Mouse (Mus musculus) kidney, embryonic 15.5 days (tissue): Measurements from ENCODE around the gene Cfap221. TPM values are rescaled to one million over a fixed set of nuclear protein-coding genes. Genes with fewer than 3 reads are reported as not detected.

Source experiments
- ATAC-seq: fragments of 200-750 bp; cut with Nextera tagmentation; replicated peaks from 2 replicates; pipeline ENCODE4 v1.8.0; 2017; ENCODE audit warnings: moderate TSS enrichment; ENCODE audit not compliant: low FRiP score
- H3K27ac ChIP-seq: fragments of 300-500 bp; sonication (generic); 2 replicates; pipeline ENCODE4 v1.5.1; 2015; ENCODE audit warnings: mild to moderate bottlenecking, inconsistent platforms
- H3K27me3 ChIP-seq: fragments of 300-500 bp; sonication (generic); 2 replicates; pipeline ENCODE4 v1.6.1; 2015; ENCODE audit warnings: inconsistent platforms
- H3K36me3 ChIP-seq: fragments of 300-500 bp; sonication (generic); 2 replicates; pipeline ENCODE4 v1.6.1; 2015; ENCODE audit warnings: inconsistent platforms
- H3K4me1 ChIP-seq: fragments of 300-500 bp; sonication (generic); 2 replicates; pipeline ENCODE4 v1.6.1; 2015; ENCODE audit warnings: inconsistent platforms
- H3K4me2 ChIP-seq: fragments of 300-500 bp; sonication (generic); 2 replicates; pipeline ENCODE4 v1.6.1; 2015; ENCODE audit warnings: moderate library complexity, mild to moderate bottlenecking, inconsistent platforms
- H3K4me3 ChIP-seq: fragments of 300-500 bp; sonication (generic); replicated peaks from 2 replicates; pipeline ENCODE4 v1.5.1; 2015; ENCODE audit warnings: mild to moderate bottlenecking, inconsistent platforms
- H3K9ac ChIP-seq: fragments of 300-500 bp; sonication (generic); 2 replicates; pipeline ENCODE4 v1.6.1; 2015; ENCODE audit warnings: mild to moderate bottlenecking, inconsistent platforms
- H3K9me3 ChIP-seq: fragments of 300-500 bp; sonication (generic); replicated peaks from 2 replicates; pipeline ENCODE4 v1.6.1; 2016; ENCODE audit warnings: inconsistent platforms
- WGBS: fragments of 180-500 bp; shearing (Covaris S2); methylation state at CpG from one replicate; pipeline ENCODE4 v1.1.7; 2015; ENCODE audit warnings: mixed read lengths; 5-methylcytosine and 5-hydroxymethylcytosine counted together
- polyA plus RNA-seq: library from polyadenylated mRNA; unstranded; fragments of >200 nt; fragmentation: Nextera tagmentation; extraction: Ambion mirVana; gene quantifications from 2 replicates; pipeline ENCODE4 v1.2.1, GENCODE M21; 2015

The Cfap221 gene
- polyA plus RNA-seq, 1 experiment from 2014 or later = 0.06 TPM

DNA sequence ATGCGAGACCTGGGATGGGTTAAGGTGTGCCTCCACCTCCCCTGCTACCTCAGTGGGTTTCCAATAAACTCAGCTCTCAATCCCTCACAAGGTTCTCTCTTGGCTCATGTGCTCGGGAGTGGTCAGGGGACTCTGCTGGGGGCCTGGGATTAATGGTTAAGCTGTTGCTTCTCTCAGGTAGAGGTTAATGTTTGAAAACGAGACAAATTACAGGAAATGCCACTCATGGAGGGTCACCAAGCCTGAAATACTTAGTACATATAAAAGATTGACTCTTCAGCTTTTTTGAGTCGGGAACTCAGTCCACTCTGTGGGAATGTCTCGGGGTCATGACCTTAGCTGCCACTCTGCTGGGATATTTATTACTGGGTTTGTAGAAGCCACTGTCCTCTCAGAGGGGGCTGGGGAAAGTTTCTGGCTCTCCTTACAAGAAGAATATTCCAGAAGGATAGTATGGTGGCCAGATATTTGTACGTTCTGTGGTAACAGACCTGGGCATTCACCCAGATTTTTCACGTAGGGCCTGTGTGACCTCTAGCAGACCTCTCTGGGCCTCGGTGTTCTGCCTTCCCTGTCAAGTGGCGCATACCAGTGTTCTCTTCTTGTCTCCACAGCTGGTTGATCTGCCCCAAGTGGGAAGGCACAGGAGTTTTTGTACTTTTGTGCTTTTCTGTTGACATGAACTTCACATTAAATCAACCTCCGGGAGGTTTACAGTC lies 27.5 kb upstream of the Cfap221 start:
- H3K27me3 ChIP-seq = no peaks in the 10 kb centered on the region
- peak overlapping the region; percentile 77 for H3K27ac ChIP-seq
- H3K4me3 ChIP-seq = no peak overlapping the region
- 32% methylated on average over 10 of the region's 10 CpGs for WGBS
- no peaks in the 10 kb centered on the region for H3K36me3 ChIP-seq
- H3K4me2 ChIP-seq = no peak overlapping the region
- H3K9me3 ChIP-seq = no peaks in the 10 kb centered on the region
- peak; percentile 49 for ATAC-seq
- no peak overlapping the region for H3K9ac ChIP-seq
- H3K4me1 ChIP-seq = peaks cover 16% of the 10 kb centered on the region

GRCm38 (mm10) chr1:120021951-120022350 lies 24.9 kb upstream of the Cfap221 start:
- H3K9me3 ChIP-seq = no peaks in the 10 kb centered on the region
- no peaks in the 10 kb centered on the region for H3K36me3 ChIP-seq
- no peaks in the 10 kb centered on the region for H3K27me3 ChIP-seq
- peaks cover 16% of the 10 kb centered on the region for H3K4me1 ChIP-seq
- H3K4me2 ChIP-seq = no peak overlapping the region
- no peak for ATAC-seq
- no peak overlapping the region for H3K27ac ChIP-seq
- H3K9ac ChIP-seq = no peak overlapping the region
- WGBS = 87% methylated on average over 17 of the region's 17 CpGs
- H3K4me3 ChIP-seq = no peak overlapping the region

- no peaks in the 10 kb centered on the region for H3K27me3 ChIP-seq
- ATAC-seq = no peak
- H3K9ac ChIP-seq = no peak overlapping the region
- H3K36me3 ChIP-seq = no peaks in the 10 kb centered on the region
- H3K4me2 ChIP-seq = no peak overlapping the region
- H3K4me1 ChIP-seq = peaks cover 16% of the 10 kb centered on the region
- no peaks in the 10 kb centered on the region for H3K9me3 ChIP-seq
- WGBS = 77% methylated on average over 7 of the region's 7 CpGs
- no peak overlapping the region for H3K27ac ChIP-seq
- no peak overlapping the region for H3K4me3 ChIP-seq
These were observed 23.4 kb upstream of the Cfap221 start for GRCm38 (mm10) chr1:120020322-120020897.

DNA sequence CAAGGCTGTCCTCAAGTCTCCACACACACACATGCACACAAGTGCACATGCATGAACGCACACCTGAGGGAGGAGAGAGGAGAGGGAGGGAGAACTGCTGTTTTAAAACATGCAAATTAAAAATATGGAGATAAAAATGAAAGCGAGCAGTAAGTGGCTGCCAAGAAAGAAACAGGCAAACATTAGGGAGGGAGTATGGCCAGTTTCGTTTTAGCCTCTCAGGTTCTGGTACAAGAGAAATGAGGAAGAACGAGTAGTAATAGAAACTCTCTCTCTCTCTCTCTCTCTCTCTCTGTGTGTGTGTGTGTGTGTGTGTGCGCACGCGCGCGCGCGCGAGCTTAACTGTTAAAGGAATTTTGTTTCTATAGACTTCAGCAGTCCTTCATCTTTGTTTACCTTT lies 22.4 kb upstream of the Cfap221 start:
- Histone ChIP-seq H3K27me3 (no peaks in the 10 kb centered on the region), H3K27ac (no peak overlapping the region), H3K9ac (no peak overlapping the region), H3K4me3 (no peak overlapping the region), H3K4me1 (peaks cover 6% of the 10 kb centered on the region), H3K36me3 (no peaks in the 10 kb centered on the region), H3K9me3 (no peaks in the 10 kb centered on the region), H3K4me2 (no peak overlapping the region)
- no peak for ATAC-seq
- WGBS = 84% methylated on average over 12 of the region's 12 CpGs

DNA sequence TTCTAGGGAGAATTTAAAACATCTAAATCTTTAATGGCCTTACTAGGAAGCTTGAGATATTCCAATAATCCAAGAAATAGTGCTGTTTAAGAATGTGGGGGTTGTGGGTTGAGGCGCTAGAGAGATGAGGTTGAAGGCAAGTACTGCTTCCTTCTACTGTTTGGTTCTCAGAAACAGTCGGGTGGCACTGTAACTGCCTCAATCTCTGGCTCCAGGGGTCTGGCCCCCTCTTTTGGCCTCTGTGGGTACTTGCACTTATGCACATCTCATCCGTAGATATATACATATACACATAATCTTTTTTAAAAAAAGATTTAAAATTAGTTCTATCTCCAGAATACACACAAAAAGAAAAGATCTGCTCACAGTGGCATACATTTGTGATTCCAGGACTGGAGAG lies 21.9 kb upstream of the Cfap221 start:
- no peak overlapping the region for H3K4me2 ChIP-seq
- WGBS = 59% methylated on average over 3 of the region's 3 CpGs
- ATAC-seq = no peak

DNA sequence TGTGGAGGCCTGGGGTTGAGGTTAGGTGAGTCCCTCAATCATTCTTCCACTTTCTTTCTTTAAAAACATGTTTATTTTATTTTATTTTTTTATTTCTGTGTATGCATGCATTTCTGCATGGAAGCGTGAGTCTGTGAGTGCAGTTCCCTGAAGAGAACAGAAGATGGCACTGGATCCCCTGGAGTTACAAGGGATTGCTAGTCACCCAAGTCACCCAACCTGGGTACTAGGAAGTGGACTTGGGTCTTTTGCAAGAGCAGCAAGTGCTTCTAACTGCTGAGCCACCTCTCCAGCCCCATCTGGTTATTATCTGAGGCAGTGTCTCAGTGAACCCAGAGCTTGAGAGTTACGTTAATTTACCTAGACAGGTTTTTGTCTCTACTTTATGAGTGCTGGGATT lies 19.2 kb upstream of the Cfap221 start:
- Histone ChIP-seq H3K4me1 (no peaks in the 10 kb centered on the region), H3K4me2 (no peak overlapping the region), H3K27me3 (no peaks in the 10 kb centered on the region), H3K9ac (no peak overlapping the region), H3K36me3 (no peaks in the 10 kb centered on the region), H3K4me3 (no peak overlapping the region), H3K9me3 (no peaks in the 10 kb centered on the region), H3K27ac (no peak overlapping the region)
- ATAC-seq = no peak
- WGBS = 85% methylated on average over 2 of the region's 2 CpGs

More for the DNA sequence above, 21.9 kb upstream of the Cfap221 start:
- no peak overlapping the region for H3K4me3 ChIP-seq
- peaks cover under 1% of the 10 kb centered on the region; the same call in 1 of the 2 replicates for H3K4me1 ChIP-seq
- H3K36me3 ChIP-seq = no peaks in the 10 kb centered on the region
- H3K9ac ChIP-seq = no peak overlapping the region
- no peaks in the 10 kb centered on the region for H3K27me3 ChIP-seq
- no peak overlapping the region for H3K27ac ChIP-seq
- no peaks in the 10 kb centered on the region for H3K9me3 ChIP-seq

- no peaks in the 10 kb centered on the region for H3K9me3 ChIP-seq
- no peak overlapping the region for H3K4me2 ChIP-seq
- H3K9ac ChIP-seq = no peak overlapping the region
- peaks cover 2% of the 10 kb centered on the region for H3K4me1 ChIP-seq
- no peak overlapping the region for H3K4me3 ChIP-seq
- H3K27me3 ChIP-seq = peaks cover 15% of the 10 kb centered on the region
- H3K27ac ChIP-seq = no peak overlapping the region
- ATAC-seq = peak; percentile 47; the same call in 1 of the 2 replicates
- H3K36me3 ChIP-seq = no peaks in the 10 kb centered on the region
These were observed 16.1 kb upstream of the Cfap221 start for GRCm38 (mm10) chr1:120013111-120013510.

DNA sequence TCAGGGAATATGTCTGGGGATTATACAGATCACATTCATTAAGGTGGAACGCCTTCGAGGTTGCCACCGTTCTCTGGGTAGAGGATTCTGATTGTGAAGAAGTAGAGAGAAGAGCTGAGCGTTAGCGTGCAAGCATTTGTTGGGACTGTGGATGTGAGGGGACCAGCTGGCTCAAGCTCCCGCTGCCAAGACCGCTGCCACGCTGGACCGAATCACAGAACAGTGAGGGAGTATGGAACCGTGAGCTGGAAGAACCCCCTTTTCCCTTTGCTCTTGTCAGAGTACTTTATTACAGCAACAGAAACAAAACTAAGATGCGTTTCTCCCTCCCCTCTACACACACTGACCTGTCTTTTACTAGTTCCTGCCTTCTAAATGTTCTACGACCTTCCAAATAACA lies 15.6 kb upstream of the Cfap221 start:
- Histone ChIP-seq H3K4me1 (peaks cover 7% of the 10 kb centered on the region), H3K27me3 (peaks cover 19% of the 10 kb centered on the region), H3K9ac (no peak overlapping the region), H3K4me2 (no peak overlapping the region), H3K4me3 (no peak overlapping the region), H3K36me3 (no peaks in the 10 kb centered on the region), H3K27ac (no peak overlapping the region), H3K9me3 (no peaks in the 10 kb centered on the region)
- 77% methylated on average over 12 of the region's 12 CpGs for WGBS
- ATAC-seq = no peak

GRCm38 (mm10) chr1:120007851-120008588 lies 11.0 kb upstream of the Cfap221 start:
- peaks cover 16% of the 10 kb centered on the region for H3K4me1 ChIP-seq
- peaks cover 33% of the 10 kb centered on the region for H3K27me3 ChIP-seq
- H3K4me2 ChIP-seq = peak overlapping the region; percentile 85
- H3K36me3 ChIP-seq = no peaks in the 10 kb centered on the region
- H3K4me3 ChIP-seq = peak overlapping the region; percentile 44
- H3K9ac ChIP-seq = no peak overlapping the region
- H3K27ac ChIP-seq = no peak overlapping the region
- no peaks in the 10 kb centered on the region for H3K9me3 ChIP-seq
- no peak for ATAC-seq
- WGBS = 30% methylated on average over 11 of the region's 11 CpGs

- no peaks in the 10 kb centered on the region for H3K36me3 ChIP-seq
- no peaks in the 10 kb centered on the region for H3K9me3 ChIP-seq
- H3K9ac ChIP-seq = peak within 1 kb of the TSS; percentile 33
- 2% methylated on average over 38 of the region's 39 CpGs for WGBS
- H3K4me1 ChIP-seq = peaks cover 16% of the 10 kb centered on the region
- peak; percentile 76 for ATAC-seq
- H3K27ac ChIP-seq = no peak within 1 kb of the TSS
- H3K4me2 ChIP-seq = peak within 1 kb of the TSS; percentile 85
- peaks cover 33% of the 10 kb centered on the region for H3K27me3 ChIP-seq
- H3K4me3 ChIP-seq = peak within 1 kb of the TSS; percentile 44
These were observed 10.1 kb upstream of the Cfap221 start, which contains the start of gene Sctr for GRCm38 (mm10) chr1:120006844-120007790. TSS of gene Sctr (plus strand) at chr1:120006894.

DNA sequence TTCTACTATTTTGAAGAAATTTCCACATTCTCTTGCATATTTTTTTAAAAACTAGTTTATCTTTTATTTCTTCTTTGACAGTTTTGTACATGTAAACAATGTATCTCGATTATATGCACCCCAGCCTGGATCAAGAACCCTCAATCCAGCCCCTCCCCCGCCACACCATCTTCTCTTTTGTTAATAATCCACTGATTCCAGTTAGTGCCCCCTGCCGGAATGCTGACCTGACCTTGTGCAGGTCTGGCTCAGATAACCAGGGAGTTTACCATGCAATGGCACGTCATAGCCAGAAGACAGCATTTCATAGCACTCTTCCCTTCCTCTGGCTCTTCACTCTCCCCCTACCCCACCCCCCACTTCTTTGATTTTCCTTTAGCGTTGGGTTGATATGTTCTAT lies 610 bp upstream of the Cfap221 start:
- WGBS = 24% methylated on average over 5 of the region's 5 CpGs
- peak; percentile 71 for ATAC-seq
- H3K9ac ChIP-seq = no peak overlapping the region
- peak overlapping the region; percentile 63 for H3K4me3 ChIP-seq
- peaks cover 10% of the 10 kb centered on the region for H3K4me1 ChIP-seq
- no peak overlapping the region for H3K27ac ChIP-seq
- H3K4me2 ChIP-seq = peak overlapping the region; percentile 79
- H3K36me3 ChIP-seq = no peaks in the 10 kb centered on the region
- no peaks in the 10 kb centered on the region for H3K9me3 ChIP-seq
- 0 out of 2 replicates have a peak, but pooled peaks cover 2% of the 10 kb centered on the region for H3K27me3 ChIP-seq
